In the genomic region with DNA sequence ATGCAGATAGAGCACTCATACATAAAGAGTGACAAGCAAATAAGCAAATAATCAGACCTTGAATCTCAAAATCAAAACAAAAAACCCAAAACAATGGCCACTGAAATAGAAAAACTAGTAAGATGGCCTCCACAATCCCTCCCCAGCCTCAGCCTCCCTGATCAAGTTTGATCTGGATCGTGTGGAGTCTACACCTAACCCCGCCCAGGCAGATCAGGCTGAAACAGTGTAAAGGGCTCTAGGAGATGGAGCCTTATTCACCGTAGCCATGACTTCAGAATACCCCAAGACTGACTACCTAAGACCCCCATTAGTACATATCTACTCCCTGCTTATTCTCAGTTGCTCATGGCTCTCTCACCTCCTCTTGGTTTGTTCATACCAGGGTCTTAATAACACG, we compare ENCODE assay signal across 25 mouse cellular contexts. TPM values are rescaled to one million over a fixed set of nuclear protein-coding genes. Genes with fewer than 3 reads are reported as not detected.
DNase-seq lines count a peak whose midpoint lies in the region; ATAC-seq and TF ChIP-seq lines count a peak whose summit lies in the region.
"Had no signal": no experiment of that assay in that cellular context is flagged by ENCODE, and none has a peak within 500 bp of the region (broad histone marks: within the 10 kb centered on the region; RNA-seq: fewer than 3 reads in every experiment).

No protein-coding gene starts in this region.

- H3K9me3 ChIP-seq in lung, embryonic 14.5 days (ENCODE audit: low read depth, low read length), result no peaks in the 10 kb centered on the region
- no peaks in the 10 kb centered on the region for H3K9me3 ChIP-seq in lung, postnatal 0 days (ENCODE audit: low read length)
- no peaks in the 10 kb centered on the region for H3K9me3 ChIP-seq in stomach, embryonic 14.5 days (ENCODE audit: control insufficient read depth, low read depth, low read length)
- H3K9me3 ChIP-seq: forebrain, embryonic 13.5 days; heart, embryonic 15.5 days; hindbrain, embryonic 15.5 days; limb, embryonic 12.5 days; liver, embryonic 12.5 days; midbrain, embryonic 15.5 days had no signal

- H3K9ac ChIP-seq in lung, embryonic 14.5 days, result no peak overlapping the region
- H3K9ac ChIP-seq in lung, postnatal 0 days (replicated peaks; ENCODE audit: low read depth), result no peak overlapping the region
- no peak overlapping the region for H3K9ac ChIP-seq in stomach, embryonic 14.5 days (replicated peaks; ENCODE audit: low read depth, low read length)
- H3K9ac ChIP-seq: forebrain, embryonic 13.5 days; heart, embryonic 15.5 days; hindbrain, embryonic 15.5 days; limb, embryonic 12.5 days; liver, embryonic 12.5 days; midbrain, embryonic 15.5 days had no signal

- H3K4me2 ChIP-seq in lung, embryonic 14.5 days, result no peak overlapping the region
- no peak overlapping the region for H3K4me2 ChIP-seq in lung, postnatal 0 days (replicated peaks; ENCODE audit: low read depth, low read length)
- H3K4me2 ChIP-seq in stomach, embryonic 14.5 days (replicated peaks; ENCODE audit: low read depth, low read length), result no peak overlapping the region
- H3K4me2 ChIP-seq: forebrain, embryonic 13.5 days; heart, embryonic 15.5 days; hindbrain, embryonic 15.5 days; limb, embryonic 12.5 days; liver, embryonic 12.5 days; midbrain, embryonic 15.5 days had no signal

- no peak for TF ChIP-seq EP300 in lung, postnatal 0 days (IDR thresholded peaks at IDR 0.05)

- ATAC-seq in lung, embryonic 14.5 days (ENCODE audit: insufficient read depth), result peak; percentile 38; the same call in 1 of the 2 replicates
- ATAC-seq in lung, postnatal 0 days, result no peak
- ATAC-seq in stomach, embryonic 14.5 days (ENCODE audit: insufficient number of reproducible peaks, insufficient read depth, low FRiP score, low read depth), result peak; percentile 49; the same call in 1 of the 2 replicates
- ATAC-seq: forebrain, embryonic 13.5 days; liver, embryonic 12.5 days; midbrain, embryonic 15.5 days had no signal

- H3K27ac ChIP-seq in lung, embryonic 14.5 days (ENCODE audit: low read depth), result no peak overlapping the region
- H3K27ac ChIP-seq in lung, postnatal 0 days (ENCODE audit: low read length), result no peak overlapping the region
- H3K27ac ChIP-seq in stomach, embryonic 14.5 days (ENCODE audit: low read length), result no peak overlapping the region
- H3K27ac ChIP-seq: forebrain, embryonic 13.5 days; heart, adult 2 months; heart, embryonic 15.5 days; hindbrain, embryonic 15.5 days; limb, embryonic 12.5 days; liver, embryonic 12.5 days; midbrain, embryonic 15.5 days had no signal

- no peak for DNase-seq in lung, embryonic 14.5 days
- DNase-seq in lung, postnatal 0 days (ENCODE audit: low spot score), result no peak
- DNase-seq in ES-CJ7 (ENCODE audit: low read depth, low spot score), result peak; percentile 89
- DNase-seq in c-Kit-positive CD71-positive TER-119-positive erythroid progenitor cells, embryonic 14.5 days (ENCODE audit: low spot score), result peak; percentile 10
- no peak for DNase-seq in testis, postnatal 14 days (ENCODE audit: low spot score)
- DNase-seq in frontal cortex, postnatal 25 days (ENCODE audit: low spot score in 2 of 2), result no peak
- DNase-seq: adrenal gland, postnatal 36 days; B cell, adult 2 months; cerebellum, adult 8-10 months; gastrocnemius, postnatal 10 days; heart, adult 2 months; heart, postnatal 4 days; kidney, adult 2 months; kidney, postnatal 36 days; lung, postnatal 10 days; right cerebral cortex, adult 18-20 months; thymus, postnatal 4 days had no signal

- no peak for TF ChIP-seq CTCF in lung, embryonic 14.5 days (IDR thresholded peaks at IDR 0.05; ENCODE audit: low read depth)
- TF ChIP-seq CTCF in lung, postnatal 0 days (IDR thresholded peaks at IDR 0.05), result no peak

- no peak overlapping the region for H3K4me3 ChIP-seq in lung, embryonic 14.5 days (ENCODE audit: low read depth, low read length)
- H3K4me3 ChIP-seq in lung, postnatal 0 days (ENCODE audit: low read depth, low read length), result no peak overlapping the region
- no peak overlapping the region for H3K4me3 ChIP-seq in stomach, embryonic 14.5 days (ENCODE audit: low read depth, low read length)
- H3K4me3 ChIP-seq: erythroblast, embryonic 14.5 days; forebrain, embryonic 13.5 days; heart, adult 2 months; heart, embryonic 15.5 days; hindbrain, embryonic 15.5 days; limb, embryonic 12.5 days; liver, embryonic 12.5 days; midbrain, embryonic 15.5 days had no signal

- WGBS in lung, embryonic 14.5 days, result 65% methylated on average over 4 of the region's 4 CpGs
- WGBS in lung, postnatal 0 days, result 62% methylated on average over 4 of the region's 4 CpGs
- WGBS in stomach, embryonic 14.5 days, result 58% methylated on average over 4 of the region's 4 CpGs

- H3K36me3 ChIP-seq in lung, embryonic 14.5 days (ENCODE audit: insufficient read depth), result no peaks in the 10 kb centered on the region
- no peaks in the 10 kb centered on the region for H3K36me3 ChIP-seq in lung, postnatal 0 days (ENCODE audit: insufficient read depth, low read length)
- no peaks in the 10 kb centered on the region for H3K36me3 ChIP-seq in stomach, embryonic 14.5 days (ENCODE audit: control insufficient read depth, insufficient read depth, low read length)
- H3K36me3 ChIP-seq: heart, embryonic 15.5 days; hindbrain, embryonic 15.5 days; limb, embryonic 12.5 days; liver, embryonic 12.5 days; midbrain, embryonic 15.5 days had no signal

- no peaks in the 10 kb centered on the region for H3K4me1 ChIP-seq in lung, embryonic 14.5 days (ENCODE audit: insufficient read depth)
- no peaks in the 10 kb centered on the region for H3K4me1 ChIP-seq in lung, postnatal 0 days (ENCODE audit: insufficient read depth, low read depth, low read length)
- H3K4me1 ChIP-seq in stomach, embryonic 14.5 days (ENCODE audit: control insufficient read depth, insufficient read depth, low read length), result peaks cover 11% of the 10 kb centered on the region
- H3K4me1 ChIP-seq: forebrain, embryonic 13.5 days; midbrain, embryonic 15.5 days had no signal

- H3K27me3 ChIP-seq in lung, embryonic 14.5 days (ENCODE audit: insufficient read depth, low read length), result no peaks in the 10 kb centered on the region
- H3K27me3 ChIP-seq in lung, postnatal 0 days (replicated peaks; ENCODE audit: insufficient read depth, low read length), result no peaks in the 10 kb centered on the region
- no peaks in the 10 kb centered on the region for H3K27me3 ChIP-seq in stomach, embryonic 14.5 days (ENCODE audit: control insufficient read depth, insufficient read depth, low read length)
- H3K27me3 ChIP-seq: forebrain, embryonic 13.5 days; heart, embryonic 15.5 days; hindbrain, embryonic 15.5 days; limb, embryonic 12.5 days; liver, embryonic 12.5 days; midbrain, embryonic 15.5 days had no signal

RNA-seq across cellular contexts. Expression of a gene that starts 41.1 kb away (rescaled TPM):
- polyA plus RNA-seq in lung, embryonic 14.5 days (2014; fragmentation: Nextera tagmentation; extraction: Ambion mirVana), result 62.4 and 67.5 TPM in 2 replicates
- 20.8 and 23.7 TPM in 2 replicates for polyA plus RNA-seq in lung, postnatal 0 days (2015; fragmentation: Nextera tagmentation; extraction: Ambion mirVana)
- polyA plus RNA-seq in stomach, embryonic 14.5 days (2014; fragmentation: Nextera tagmentation; extraction: Ambion mirVana), result 85.5 and 86.8 TPM in 2 replicates
- polyA plus RNA-seq: heart, adult 2 months had no signal

Comparison
In these comparisons a context has a peak if more than half of its experiments do, and no peak if none do; other contexts are left out.
1. DNase-seq: peak in ES-CJ7 (single experiment) and c-Kit-positive CD71-positive TER-119-positive erythroid progenitor cells, embryonic 14.5 days (single experiment); none in lung, embryonic 14.5 days (single experiment), lung, postnatal 0 days (single experiment), testis, postnatal 14 days (single experiment) and frontal cortex, postnatal 25 days (0 of 2).